Mouse (Mus musculus): ENCODE data around the gene Apobec2. TPM values are rescaled to one million over a fixed set of nuclear protein-coding genes. Genes with fewer than 3 reads are reported as not detected.

Gene Apobec2
- polyA plus RNA-seq, 1 experiment from 2014 or later, result 0.29 TPM

- Histone ChIP-seq H3K27me3 (ENCODE audit: control insufficient read depth, insufficient read depth, low read length) (no peaks in the 10 kb centered on the region), H3K9ac (replicated peaks; ENCODE audit: low read length) (peak overlapping the region; percentile 96), H3K9me3 (ENCODE audit: control insufficient read depth, low read length) (no peaks in the 10 kb centered on the region), H3K4me1 (ENCODE audit: control insufficient read depth, insufficient read depth, low read length) (peaks cover 22% of the 10 kb centered on the region), H3K27ac (replicated peaks; ENCODE audit: low read depth, low read length) (peak overlapping the region; percentile 100), H3K36me3 (ENCODE audit: control insufficient read depth, insufficient read depth, low read length) (0 out of 2 replicates have a peak, but pooled peaks cover 2% of the 10 kb centered on the region), H3K4me2 (ENCODE audit: low read length) (peak overlapping the region; percentile 64), H3K4me3 (replicated peaks; ENCODE audit: low read depth, low read length) (peak overlapping the region; percentile 85)
- 10% methylated on average over 8 of the region's 8 CpGs for WGBS
- DNase-seq (no peak), ATAC-seq (ENCODE audit: low FRiP score, low TSS enrichment) (no peak)
These were observed 24.7 kb downstream of the Apobec2 start for GRCm38 (mm10) chr17:48407910-48408525.

- H3K9me3 ChIP-seq (ENCODE audit: control insufficient read depth, low read length), result no peaks in the 10 kb centered on the region
- WGBS, result 91% methylated on average over 4 of the region's 4 CpGs
- H3K9ac ChIP-seq (replicated peaks; ENCODE audit: low read length), result no peak overlapping the region
- no peak overlapping the region for H3K27ac ChIP-seq (replicated peaks; ENCODE audit: low read depth, low read length)
- H3K4me2 ChIP-seq (ENCODE audit: low read length), result peak overlapping the region; percentile 64
- no peak for ATAC-seq (ENCODE audit: low FRiP score, low TSS enrichment)
- no peaks in the 10 kb centered on the region for H3K36me3 ChIP-seq (ENCODE audit: control insufficient read depth, insufficient read depth, low read length)
- DNase-seq, result no peak
- H3K4me3 ChIP-seq (replicated peaks; ENCODE audit: low read depth, low read length), result no peak overlapping the region
- H3K4me1 ChIP-seq (ENCODE audit: control insufficient read depth, insufficient read depth, low read length), result peaks cover 22% of the 10 kb centered on the region
- no peaks in the 10 kb centered on the region for H3K27me3 ChIP-seq (ENCODE audit: control insufficient read depth, insufficient read depth, low read length)
These were observed 25.6 kb downstream of the Apobec2 start for GRCm38 (mm10) chr17:48407154-48407553.

- peaks cover 14% of the 10 kb centered on the region for H3K4me1 ChIP-seq (ENCODE audit: control insufficient read depth, insufficient read depth, low read length)
- ATAC-seq (ENCODE audit: low FRiP score, low TSS enrichment) (no peak), DNase-seq (no peak)
- no peak overlapping the region for H3K9ac ChIP-seq (replicated peaks; ENCODE audit: low read length)
- H3K9me3 ChIP-seq (ENCODE audit: control insufficient read depth, low read length), result no peaks in the 10 kb centered on the region
- no peak overlapping the region for H3K27ac ChIP-seq (replicated peaks; ENCODE audit: low read depth, low read length)
- H3K4me3 ChIP-seq (replicated peaks; ENCODE audit: low read depth, low read length), result no peak overlapping the region
- WGBS, result 84% methylated on average over 1 of the region's 1 CpGs
- H3K27me3 ChIP-seq (ENCODE audit: control insufficient read depth, insufficient read depth, low read length), result no peaks in the 10 kb centered on the region
- peaks cover 7% of the 10 kb centered on the region; the same call in 1 of the 2 replicates for H3K36me3 ChIP-seq (ENCODE audit: control insufficient read depth, insufficient read depth, low read length)
- no peak overlapping the region for H3K4me2 ChIP-seq (ENCODE audit: low read length)
These were observed 28.0 kb downstream of the Apobec2 start for GRCm38 (mm10) chr17:48404706-48405105.

GRCm38 (mm10) chr17:48403848-48404247 is 28.9 kb downstream of the Apobec2 start:
- ATAC-seq (ENCODE audit: low FRiP score, low TSS enrichment) (no peak), DNase-seq (no peak)
- H3K36me3 ChIP-seq (ENCODE audit: control insufficient read depth, insufficient read depth, low read length), result peaks cover 15% of the 10 kb centered on the region
- H3K4me3 ChIP-seq (replicated peaks; ENCODE audit: low read depth, low read length), result no peak overlapping the region
- H3K9ac ChIP-seq (replicated peaks; ENCODE audit: low read length), result no peak overlapping the region
- H3K4me1 ChIP-seq (ENCODE audit: control insufficient read depth, insufficient read depth, low read length), result peaks cover 14% of the 10 kb centered on the region
- no peak overlapping the region for H3K27ac ChIP-seq (replicated peaks; ENCODE audit: low read depth, low read length)
- WGBS, result 89% methylated on average over 2 of the region's 2 CpGs
- H3K4me2 ChIP-seq (ENCODE audit: low read length), result no peak overlapping the region
- no peaks in the 10 kb centered on the region for H3K9me3 ChIP-seq (ENCODE audit: control insufficient read depth, low read length)
- no peaks in the 10 kb centered on the region for H3K27me3 ChIP-seq (ENCODE audit: control insufficient read depth, insufficient read depth, low read length)

GRCm38 (mm10) chr17:48402751-48403150 is 30.0 kb downstream of the Apobec2 start:
- no peak overlapping the region for H3K27ac ChIP-seq (replicated peaks; ENCODE audit: low read depth, low read length)
- no peak overlapping the region for H3K4me3 ChIP-seq (replicated peaks; ENCODE audit: low read depth, low read length)
- ATAC-seq (ENCODE audit: low FRiP score, low TSS enrichment), result no peak
- 97% methylated on average over 3 of the region's 3 CpGs for WGBS
- H3K4me2 ChIP-seq (ENCODE audit: low read length), result no peak overlapping the region
- H3K27me3 ChIP-seq (ENCODE audit: control insufficient read depth, insufficient read depth, low read length), result no peaks in the 10 kb centered on the region
- peaks cover 7% of the 10 kb centered on the region for H3K4me1 ChIP-seq (ENCODE audit: control insufficient read depth, insufficient read depth, low read length)
- peaks cover 25% of the 10 kb centered on the region for H3K36me3 ChIP-seq (ENCODE audit: control insufficient read depth, insufficient read depth, low read length)
- no peaks in the 10 kb centered on the region for H3K9me3 ChIP-seq (ENCODE audit: control insufficient read depth, low read length)
- no peak overlapping the region for H3K9ac ChIP-seq (replicated peaks; ENCODE audit: low read length)
- no peak for DNase-seq

- Histone ChIP-seq H3K27me3 (ENCODE audit: control insufficient read depth, insufficient read depth, low read length) (no peaks in the 10 kb centered on the region), H3K27ac (replicated peaks; ENCODE audit: low read depth, low read length) (no peak overlapping the region), H3K4me2 (ENCODE audit: low read length) (no peak overlapping the region), H3K4me3 (replicated peaks; ENCODE audit: low read depth, low read length) (no peak overlapping the region), H3K9ac (replicated peaks; ENCODE audit: low read length) (no peak overlapping the region), H3K9me3 (ENCODE audit: control insufficient read depth, low read length) (no peaks in the 10 kb centered on the region), H3K4me1 (ENCODE audit: control insufficient read depth, insufficient read depth, low read length) (no peaks in the 10 kb centered on the region), H3K36me3 (ENCODE audit: control insufficient read depth, insufficient read depth, low read length) (peaks cover 32% of the 10 kb centered on the region)
- WGBS, result 82% methylated on average over 4 of the region's 4 CpGs
- ATAC-seq (ENCODE audit: low FRiP score, low TSS enrichment), result no peak
- DNase-seq, result no peak
These were observed 31.0 kb downstream of the Apobec2 start for GRCm38 (mm10) chr17:48401710-48402109.

- H3K36me3 ChIP-seq (ENCODE audit: control insufficient read depth, insufficient read depth, low read length), result peaks cover 89% of the 10 kb centered on the region
These were observed 40.1 kb downstream of the Apobec2 start for GRCm38 (mm10) chr17:48392616-48393015.

GRCm38 (mm10) chr17:48391446-48391845 is 41.3 kb downstream of the Apobec2 start:
- ATAC-seq (ENCODE audit: low FRiP score, low TSS enrichment) (no peak), DNase-seq (no peak)
- Histone ChIP-seq H3K4me2 (ENCODE audit: low read length) (no peak overlapping the region), H3K9ac (replicated peaks; ENCODE audit: low read length) (no peak overlapping the region), H3K27ac (replicated peaks; ENCODE audit: low read depth, low read length) (no peak overlapping the region), H3K4me1 (ENCODE audit: control insufficient read depth, insufficient read depth, low read length) (no peaks in the 10 kb centered on the region), H3K27me3 (ENCODE audit: control insufficient read depth, insufficient read depth, low read length) (no peaks in the 10 kb centered on the region), H3K9me3 (ENCODE audit: control insufficient read depth, low read length) (no peaks in the 10 kb centered on the region), H3K36me3 (ENCODE audit: control insufficient read depth, insufficient read depth, low read length) (peaks cover 91% of the 10 kb centered on the region), H3K4me3 (replicated peaks; ENCODE audit: low read depth, low read length) (no peak overlapping the region)
- WGBS, result 91% methylated on average over 5 of the region's 5 CpGs

More at GRCm38 (mm10) chr17:48392616-48393015, 40.1 kb downstream of the Apobec2 start:
- H3K9me3 ChIP-seq (ENCODE audit: control insufficient read depth, low read length), result no peaks in the 10 kb centered on the region
- H3K4me3 ChIP-seq (replicated peaks; ENCODE audit: low read depth, low read length), result no peak overlapping the region
- ATAC-seq (ENCODE audit: low FRiP score, low TSS enrichment) (no peak), DNase-seq (no peak)
- H3K4me2 ChIP-seq (ENCODE audit: low read length), result no peak overlapping the region
- no peaks in the 10 kb centered on the region for H3K4me1 ChIP-seq (ENCODE audit: control insufficient read depth, insufficient read depth, low read length)
- H3K27ac ChIP-seq (replicated peaks; ENCODE audit: low read depth, low read length), result no peak overlapping the region
- no peaks in the 10 kb centered on the region for H3K27me3 ChIP-seq (ENCODE audit: control insufficient read depth, insufficient read depth, low read length)
- no peak overlapping the region for H3K9ac ChIP-seq (replicated peaks; ENCODE audit: low read length)
- 95% methylated on average over 3 of the region's 3 CpGs for WGBS

- no peak for ATAC-seq (ENCODE audit: low FRiP score, low TSS enrichment)
- H3K9ac ChIP-seq (replicated peaks; ENCODE audit: low read length), result no peak overlapping the region
- H3K4me1 ChIP-seq (ENCODE audit: control insufficient read depth, insufficient read depth, low read length), result no peaks in the 10 kb centered on the region
- WGBS, result 95% methylated on average over 5 of the region's 5 CpGs
- no peak overlapping the region for H3K27ac ChIP-seq (replicated peaks; ENCODE audit: low read depth, low read length)
- H3K27me3 ChIP-seq (ENCODE audit: control insufficient read depth, insufficient read depth, low read length), result no peaks in the 10 kb centered on the region
- H3K4me3 ChIP-seq (replicated peaks; ENCODE audit: low read depth, low read length), result no peak overlapping the region
- peaks cover 82% of the 10 kb centered on the region for H3K36me3 ChIP-seq (ENCODE audit: control insufficient read depth, insufficient read depth, low read length)
- no peaks in the 10 kb centered on the region for H3K9me3 ChIP-seq (ENCODE audit: control insufficient read depth, low read length)
- no peak overlapping the region for H3K4me2 ChIP-seq (ENCODE audit: low read length)
- no peak for DNase-seq
These were observed 43.3 kb downstream of the Apobec2 start for GRCm38 (mm10) chr17:48389442-48389841.

Data from midbrain, embryonic 14.5 days (tissue).